Mouse (Mus musculus) MEL (cell line): ENCODE measurements around the gene Tsr2. TPM values are rescaled to one million over a fixed set of nuclear protein-coding genes. Genes with fewer than 3 reads are reported as not detected.

Source experiments
- DNase-seq: peaks from one replicate; pipeline ENCODE4 v3.0.0; 2011; ENCODE audit warnings: low read depth, low spot score
- H3K27ac ChIP-seq: 2 replicates; pipeline ENCODE4 v1.5.1; 2012; ENCODE audit warnings: low read depth, mild to moderate bottlenecking, control low read depth, low read length, moderate library complexity; ENCODE audit not compliant: control insufficient read depth
- H3K27me3 ChIP-seq, 2 experiments: fragments of 150-350 bp in 1 of 2; sonication (generic) in 1 of 2; 2 replicates each; pipeline ENCODE4 v1.6.1; 2012; ENCODE audit warnings: low read length in 2 of 2, mild to moderate bottlenecking in 2 of 2, improper control_type of control experiment in 1 of 2, moderate library complexity in 1 of 2; ENCODE audit not compliant: insufficient read depth in 2 of 2, control insufficient read depth in 1 of 2
- H3K36me3 ChIP-seq, 2 experiments: 2 replicates each; pipeline ENCODE4 v1.6.1; 2012 to 2014; ENCODE audit warnings: low read length in 2 of 2, improper control_type of control experiment in 1 of 2, inconsistent platforms in 1 of 2, mild to moderate bottlenecking in 1 of 2; ENCODE audit not compliant: insufficient read depth in 2 of 2, control insufficient read depth in 1 of 2
- H3K4me1 ChIP-seq, 2 experiments: fragments of 150-350 bp in 1 of 2; sonication (generic) in 1 of 2; 2 replicates each; pipeline ENCODE4 v1.6.1; 2012; ENCODE audit warnings: low read length in 2 of 2, improper control_type of control experiment in 1 of 2, mild to moderate bottlenecking in 1 of 2; ENCODE audit not compliant: insufficient read depth in 2 of 2, control insufficient read depth in 1 of 2
- H3K4me3 ChIP-seq, 2 experiments: fragments of 150-350 bp in 1 of 2; sonication (generic) in 1 of 2; 2 replicates each; pipeline ENCODE4 v1.5.1; 2012; ENCODE audit warnings: low read depth in 2 of 2, low read length in 2 of 2, mild to moderate bottlenecking in 2 of 2, moderate library complexity in 2 of 2, control low read depth in 1 of 2, improper control_type of control experiment in 1 of 2; ENCODE audit not compliant: control insufficient read depth in 1 of 2, insufficient read depth in 1 of 2
- H3K79me2 ChIP-seq: 2 replicates; pipeline ENCODE4 v1.6.1; 2012; ENCODE audit warnings: mild to moderate bottlenecking, low read length, moderate library complexity; ENCODE audit not compliant: control insufficient read depth, poor library complexity, insufficient read depth
- H3K9ac ChIP-seq: 2 replicates; pipeline ENCODE4 v1.6.1; 2012; ENCODE audit warnings: low read depth, mild to moderate bottlenecking, control low read depth, low read length, moderate library complexity; ENCODE audit not compliant: control insufficient read depth, poor library complexity, severe bottlenecking
- H3K9me3 ChIP-seq: fragments of 150-350 bp; sonication (generic); replicated peaks from 2 replicates; pipeline ENCODE4 v1.6.1; 2012; ENCODE audit warnings: mild to moderate bottlenecking, low read length, improper control_type of control experiment, moderate library complexity; ENCODE audit not compliant: insufficient read depth
- CHD2 ChIP-seq: IDR thresholded peaks from 2 replicates; pipeline ENCODE4 v1.6.1; 2011; ENCODE audit warnings: low read length, improper control_type of control experiment
- ELF1 ChIP-seq: IDR thresholded peaks from 2 replicates; pipeline ENCODE4 v1.6.1; 2014; ENCODE audit warnings: low read depth, mild to moderate bottlenecking, inconsistent platforms, low read length, improper control_type of control experiment, moderate library complexity
- ETS1 ChIP-seq: IDR thresholded peaks from 2 replicates; pipeline ENCODE4 v1.6.1; 2012; ENCODE audit warnings: low read depth, mild to moderate bottlenecking, inconsistent platforms, low read length, improper control_type of control experiment, moderate library complexity
- GATA1 ChIP-seq: IDR thresholded peaks from 2 replicates; pipeline ENCODE4 v1.6.1; 2011; ENCODE audit warnings: low read depth, low read length, improper control_type of control experiment
- KAT2A ChIP-seq: conservative IDR thresholded peaks from 2 replicates; pipeline ENCODE4 v1.6.1; 2012; ENCODE audit warnings: low read depth, low read length, improper control_type of control experiment, inconsistent platforms
- MXI1 ChIP-seq: IDR thresholded peaks from 2 replicates; pipeline ENCODE4 v1.6.1; 2011; ENCODE audit warnings: mild to moderate bottlenecking, low read depth, low read length, improper control_type of control experiment
- MYB ChIP-seq: IDR thresholded peaks from 2 replicates; pipeline ENCODE4 v1.6.1; 2011; ENCODE audit warnings: mild to moderate bottlenecking, low read depth, low read length, improper control_type of control experiment
- POLR2AphosphoS5 ChIP-seq: IDR thresholded peaks from 2 replicates; pipeline ENCODE4 v1.6.1; 2012; ENCODE audit warnings: low read depth, borderline replicate concordance, mild to moderate bottlenecking, inconsistent platforms, low read length, moderate library complexity, mixed read lengths
- SIN3A ChIP-seq: IDR thresholded peaks from 2 replicates; pipeline ENCODE4 v1.6.1; 2012; ENCODE audit warnings: low read length, improper control_type of control experiment, inconsistent platforms
- ZKSCAN1 ChIP-seq: IDR thresholded peaks from 2 replicates; pipeline ENCODE4 v1.6.1; 2012; ENCODE audit warnings: low read depth, mild to moderate bottlenecking, inconsistent platforms, low read length, improper control_type of control experiment, moderate library complexity
- polyA plus RNA-seq, 2 experiments: library from polyadenylated mRNA; stranded (reverse) in 1 of 2; unstranded in 1 of 2; fragments of >175 nt in 1 of 2; fragments of >200 nt in 1 of 2; gene quantifications; 2 replicates each; pipeline versions ENCODE4 v1.2.1 to v1.2.4; 2012; ENCODE audit warnings: low replicate concordance in 2 of 2, low read depth in 1 of 2; ENCODE audit not compliant: insufficient read length in 2 of 2, insufficient read depth in 1 of 2, missing spikeins in 1 of 2
- total RNA-seq: library from RNA; depleted of rRNA; stranded (reverse); fragments of 300-350 nt; gene quantifications from 2 replicates; pipeline ENCODE4 v1.2.3, GENCODE M21; 2012; rRNA removed

Gene Tsr2
- total and polyA plus RNA-seq, 3 experiments, result 61.9 to 143 (median 106) TPM

DNA sequence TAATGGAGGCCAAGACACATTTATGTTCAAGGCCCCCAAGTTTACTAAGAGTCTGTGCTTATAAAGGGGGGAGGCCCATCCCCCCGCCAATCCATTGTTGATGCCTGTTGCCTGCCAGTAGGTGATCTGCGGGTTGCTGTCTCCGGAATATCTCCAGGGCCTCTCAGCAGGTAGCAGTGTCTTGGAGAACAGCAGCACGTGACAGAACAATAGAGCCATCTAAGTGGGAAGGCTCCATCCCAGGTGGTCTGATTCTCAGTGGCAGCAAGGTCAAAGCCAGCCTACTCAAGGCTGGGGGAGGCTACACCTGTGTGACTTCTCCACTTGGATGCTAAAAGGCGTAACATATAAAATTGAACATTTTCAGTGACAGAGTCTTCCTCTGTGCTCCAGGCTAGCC is 55.1 kb downstream of the Tsr2 start:
- H3K36me3 ChIP-seq, result no peaks in the 10 kb centered on the region
- no peak overlapping the region for H3K9ac ChIP-seq
- peaks cover 0 to under 1% of the 10 kb centered on the region in 2 experiments; a peak in 2 of 4 replicates for H3K27me3 ChIP-seq
- TF ChIP-seq CHD2 (no peak), MXI1 (no peak), MYB (no peak), KAT2A (no peak), GATA1 (no peak), ETS1 (no peak), POLR2AphosphoS5 (no peak), ZKSCAN1 (no peak), SIN3A (no peak), ELF1 (no peak)
- no peak overlapping the region for H3K27ac ChIP-seq
- H3K4me3 ChIP-seq, result no peak overlapping the region
- DNase-seq, result no peak
- H3K9me3 ChIP-seq, result no peaks in the 10 kb centered on the region
- H3K79me2 ChIP-seq, result no peaks in the 10 kb centered on the region
- H3K4me1 ChIP-seq, result no peaks in the 10 kb centered on the region

Other genes with a start within 250 kb of the Tsr2 start
- gene Gnl3l, start 79.2 kb downstream of the Tsr2 start, total RNA-seq, result 61.0 and 61.9 TPM in 2 replicates
- gene Gnl3l, start 79.2 kb downstream of the Tsr2 start, polyA plus RNA-seq, result 10 to 100 TPM; 44.3 to 49.6 TPM
- gene Fgd1, start 50.4 kb downstream of the Tsr2 start, total RNA-seq, result 0.16 and 0.31 TPM in 2 replicates
- under 1 TPM in 1 of 2 experiments, not detected in 1; 0.06 TPM for gene Fgd1, start 50.4 kb downstream of the Tsr2 start, polyA plus RNA-seq
- gene Wnk3, start 101.5 kb upstream of the Tsr2 start, total RNA-seq, result not detected in 2 replicates
- gene Wnk3, start 101.5 kb upstream of the Tsr2 start, polyA plus RNA-seq, result under 1 TPM in 1 of 2 experiments, not detected in 1; 0.01 TPM
- gene Fam120c, start 247.6 kb upstream of the Tsr2 start, total RNA-seq, result 7.6 TPM in 2 replicates
- 10 to 100 TPM; 12.5 to 35.3 TPM for gene Fam120c, start 247.6 kb upstream of the Tsr2 start, polyA plus RNA-seq